Mouse (Mus musculus): ENCODE measurements around the gene Ccdc50. TPM values are rescaled to one million over a fixed set of nuclear protein-coding genes. Genes with fewer than 3 reads are reported as not detected.

Ccdc50 gene
- polyA plus RNA-seq, 2 experiments: 8.5 to 15.9 TPM

DNA sequence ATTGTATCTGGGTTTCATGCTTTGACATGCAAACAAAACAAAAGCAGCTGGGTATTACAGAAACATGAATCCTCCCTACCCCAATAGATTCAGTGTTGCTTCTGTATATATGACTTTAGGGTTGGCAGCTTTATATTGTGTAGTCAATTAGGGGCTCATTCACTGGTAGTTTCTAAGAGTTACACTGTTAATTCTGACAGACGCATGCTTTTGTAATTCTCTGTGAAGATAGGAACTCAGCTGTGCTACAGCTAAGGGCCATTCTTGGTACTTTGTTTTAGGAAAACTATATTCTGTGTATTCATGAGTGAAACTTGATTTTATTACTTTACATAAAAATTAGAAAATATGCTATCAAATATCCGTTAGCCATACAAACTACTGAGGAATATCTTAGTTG lies 65.2 kb downstream of the Ccdc50 start:
- Histone ChIP-seq H3K9me3 (ENCODE audit: control insufficient read depth, low read length) (no peaks in the 10 kb centered on the region), H3K27ac (no peak overlapping the region), H3K9ac (replicated peaks) (no peak overlapping the region), H3K27me3 (ENCODE audit: control insufficient read depth, insufficient read depth, low read length) (no peaks in the 10 kb centered on the region), H3K4me2 (ENCODE audit: low read depth) (no peak overlapping the region), H3K36me3 (replicated peaks; ENCODE audit: control insufficient read depth, insufficient read depth, low read depth) (no peaks in the 10 kb centered on the region), H3K4me1 (replicated peaks; ENCODE audit: control insufficient read depth in 2 of 2, insufficient read depth in 2 of 2, low read length in 1 of 2) (no peaks in the 10 kb centered on the region), H3K4me3 (ENCODE audit: insufficient read depth in 1 of 2, low read depth in 2 of 2, low read length in 2 of 2) (no peak overlapping the region)
- no peak for TF ChIP-seq EP300 (IDR thresholded peaks at IDR 0.05; ENCODE audit: low read depth)
- TF ChIP-seq CTCF (IDR thresholded peaks at IDR 0.05; ENCODE audit: low read depth): no peak
- ATAC-seq (ENCODE audit: insufficient read depth) (no peak), DNase-seq (ENCODE audit: low read depth in 3 of 3, low spot score in 3 of 3) (no peak)
- WGBS (ENCODE audit: insufficient replicate concordance): 60% methylated on average over 2 of the region's 2 CpGs

DNA sequence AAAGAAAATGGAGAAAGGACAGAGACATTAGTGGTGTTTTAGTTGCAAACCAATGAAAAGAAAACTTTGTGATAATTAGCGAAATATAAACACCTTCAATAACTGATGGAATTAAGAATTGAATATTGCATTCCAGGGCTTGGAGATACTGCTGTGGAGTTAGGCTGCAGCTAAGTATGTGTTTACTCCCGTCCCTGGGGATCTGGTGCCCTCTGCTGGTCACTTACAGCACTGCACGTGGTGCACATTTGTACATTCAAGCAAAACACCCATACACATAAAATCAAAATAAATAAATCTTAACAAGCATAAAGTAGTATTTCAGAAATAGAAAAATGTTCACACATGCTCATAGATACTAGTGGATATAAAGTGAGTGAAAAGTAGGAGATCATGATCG lies 68.6 kb downstream of the Ccdc50 start:
- 12% methylated on average over 4 of the region's 4 CpGs for WGBS (ENCODE audit: insufficient replicate concordance)
- H3K4me2 ChIP-seq (ENCODE audit: low read depth): no peak overlapping the region
- H3K36me3 ChIP-seq (replicated peaks; ENCODE audit: control insufficient read depth, insufficient read depth, low read depth): no peaks in the 10 kb centered on the region
- no peak overlapping the region for H3K27ac ChIP-seq
- no peak overlapping the region for H3K4me3 ChIP-seq (ENCODE audit: insufficient read depth in 1 of 2, low read depth in 2 of 2, low read length in 2 of 2)
- DNase-seq (ENCODE audit: low read depth in 3 of 3, low spot score in 3 of 3) (peak; percentile 18 to 36 (median 27)), ATAC-seq (ENCODE audit: insufficient read depth) (no peak)
- no peak overlapping the region for H3K9ac ChIP-seq (replicated peaks)
- no peaks in the 10 kb centered on the region for H3K9me3 ChIP-seq (ENCODE audit: control insufficient read depth, low read length)
- no peaks in the 10 kb centered on the region for H3K4me1 ChIP-seq (replicated peaks; ENCODE audit: control insufficient read depth in 2 of 2, insufficient read depth in 2 of 2, low read length in 1 of 2)
- TF ChIP-seq CTCF (IDR thresholded peaks at IDR 0.05; ENCODE audit: low read depth) (peak; percentile 94), EP300 (IDR thresholded peaks at IDR 0.05; ENCODE audit: low read depth) (no peak)
- H3K27me3 ChIP-seq (ENCODE audit: control insufficient read depth, insufficient read depth, low read length): no peaks in the 10 kb centered on the region

DNA sequence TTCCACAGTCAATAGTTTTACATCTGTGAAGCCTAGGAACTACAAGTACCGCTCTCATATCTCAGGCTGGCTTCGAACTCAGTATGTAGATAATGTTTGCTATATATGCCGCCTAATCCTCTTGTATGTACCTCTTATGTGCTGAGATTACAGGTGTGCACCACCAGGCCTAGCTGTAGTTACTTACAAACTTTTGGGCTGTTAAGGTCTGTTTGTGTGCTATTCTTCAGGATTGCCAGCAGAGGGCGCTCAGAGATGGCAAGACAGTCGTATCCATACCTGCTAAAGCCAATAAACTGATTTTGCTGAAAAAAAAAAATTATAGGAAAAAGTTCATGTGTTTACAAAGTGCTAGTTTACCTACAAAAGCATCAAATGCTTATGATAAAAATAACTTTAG lies 80.1 kb downstream of the Ccdc50 start:
- Histone ChIP-seq H3K27me3 (ENCODE audit: control insufficient read depth, insufficient read depth, low read length) (no peaks in the 10 kb centered on the region), H3K27ac (no peak overlapping the region), H3K4me3 (ENCODE audit: insufficient read depth in 1 of 2, low read depth in 2 of 2, low read length in 2 of 2) (no peak overlapping the region), H3K4me2 (ENCODE audit: low read depth) (no peak overlapping the region), H3K9me3 (ENCODE audit: control insufficient read depth, low read length) (no peaks in the 10 kb centered on the region), H3K36me3 (replicated peaks; ENCODE audit: control insufficient read depth, insufficient read depth, low read depth) (no peaks in the 10 kb centered on the region), H3K9ac (replicated peaks) (no peak overlapping the region), H3K4me1 (replicated peaks; ENCODE audit: control insufficient read depth in 2 of 2, insufficient read depth in 2 of 2, low read length in 1 of 2) (no peaks in the 10 kb centered on the region)
- WGBS (ENCODE audit: insufficient replicate concordance): 11% methylated on average over 5 of the region's 5 CpGs
- ATAC-seq (ENCODE audit: insufficient read depth): no peak
- TF ChIP-seq EP300 (IDR thresholded peaks at IDR 0.05; ENCODE audit: low read depth) (no peak), CTCF (IDR thresholded peaks at IDR 0.05; ENCODE audit: low read depth) (peak; percentile 67)
- DNase-seq (ENCODE audit: low read depth in 3 of 3, low spot score in 3 of 3): peak in 2 of 3 experiments; percentile 7 to 10

DNA sequence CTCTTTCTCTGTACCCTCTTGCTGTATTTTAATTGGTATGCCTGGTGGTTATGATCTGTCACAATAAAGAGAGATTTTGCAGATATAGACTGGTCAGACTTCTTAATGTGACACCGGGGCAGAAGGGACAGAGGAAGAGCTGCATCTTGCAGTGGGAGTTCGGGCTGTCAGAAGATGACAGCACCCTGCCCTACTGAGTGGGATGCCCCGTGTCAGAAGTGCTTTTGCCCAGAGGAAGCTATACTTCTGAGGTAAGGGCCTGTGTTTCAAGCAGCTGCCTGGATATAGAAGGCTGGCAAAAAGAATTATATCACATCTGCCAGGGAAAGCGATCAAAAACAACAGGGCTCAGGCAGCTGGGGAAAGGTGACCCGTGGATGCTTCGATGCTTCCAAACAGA lies 82.7 kb downstream of the Ccdc50 start:
- Histone ChIP-seq H3K36me3 (replicated peaks; ENCODE audit: control insufficient read depth, insufficient read depth, low read depth) (no peaks in the 10 kb centered on the region), H3K4me1 (replicated peaks; ENCODE audit: control insufficient read depth in 2 of 2, insufficient read depth in 2 of 2, low read length in 1 of 2) (no peaks in the 10 kb centered on the region), H3K27me3 (ENCODE audit: control insufficient read depth, insufficient read depth, low read length) (no peaks in the 10 kb centered on the region), H3K27ac (no peak overlapping the region), H3K9ac (replicated peaks) (no peak overlapping the region), H3K4me2 (ENCODE audit: low read depth) (no peak overlapping the region), H3K9me3 (ENCODE audit: control insufficient read depth, low read length) (no peaks in the 10 kb centered on the region), H3K4me3 (ENCODE audit: insufficient read depth in 1 of 2, low read depth in 2 of 2, low read length in 2 of 2) (no peak overlapping the region)
- DNase-seq (ENCODE audit: low read depth in 3 of 3, low spot score in 3 of 3) (no peak), ATAC-seq (ENCODE audit: insufficient read depth) (no peak)
- whole genome bisulfite sequencing (ENCODE audit: insufficient replicate concordance): 50% methylated on average over 6 of the region's 6 CpGs
- TF ChIP-seq EP300 (IDR thresholded peaks at IDR 0.05; ENCODE audit: low read depth) (no peak), CTCF (IDR thresholded peaks at IDR 0.05; ENCODE audit: low read depth) (no peak)

DNA sequence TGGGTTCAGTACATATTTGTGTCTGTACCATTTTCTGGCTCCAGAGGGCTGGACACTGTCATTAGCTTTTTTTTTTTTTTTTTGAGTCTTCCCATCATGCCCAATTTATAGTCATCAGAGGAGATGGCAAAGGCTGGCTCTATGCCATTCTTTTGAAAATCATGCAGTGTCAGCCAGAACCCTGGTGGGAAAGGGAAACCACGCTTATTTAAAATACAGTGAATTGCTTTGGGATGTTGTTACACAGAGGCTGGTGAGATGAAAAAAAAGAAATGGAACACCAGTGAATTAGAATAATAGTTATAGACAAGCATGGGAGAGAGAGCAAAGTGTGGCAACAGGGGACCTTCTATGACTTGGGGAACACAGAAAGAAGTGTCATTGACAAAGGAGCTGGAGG lies 95.2 kb downstream of the Ccdc50 start:
- Histone ChIP-seq H3K4me1 (replicated peaks; ENCODE audit: control insufficient read depth in 2 of 2, insufficient read depth in 2 of 2, low read length in 1 of 2) (no peaks in the 10 kb centered on the region), H3K27me3 (ENCODE audit: control insufficient read depth, insufficient read depth, low read length) (no peaks in the 10 kb centered on the region), H3K27ac (no peak overlapping the region), H3K9ac (replicated peaks) (no peak overlapping the region), H3K36me3 (replicated peaks; ENCODE audit: control insufficient read depth, insufficient read depth, low read depth) (no peaks in the 10 kb centered on the region), H3K9me3 (ENCODE audit: control insufficient read depth, low read length) (no peaks in the 10 kb centered on the region), H3K4me2 (ENCODE audit: low read depth) (no peak overlapping the region), H3K4me3 (ENCODE audit: insufficient read depth in 1 of 2, low read depth in 2 of 2, low read length in 2 of 2) (no peak overlapping the region)
- ATAC-seq (ENCODE audit: insufficient read depth) (no peak), DNase-seq (ENCODE audit: low read depth in 3 of 3, low spot score in 3 of 3) (no peak)
- TF ChIP-seq CTCF (IDR thresholded peaks at IDR 0.05; ENCODE audit: low read depth) (no peak), EP300 (IDR thresholded peaks at IDR 0.05; ENCODE audit: low read depth) (no peak)
- WGBS (ENCODE audit: insufficient replicate concordance): 51% methylated on average over 1 of the region's 1 CpGs

Other genes starting within 250 kb of the Ccdc50 start
- gene Ostn, start 81.4 kb upstream of the Ccdc50 start, polyA plus RNA-seq (2012; rRNA removed): not detected in 2 replicates
- gene Ostn, start 81.4 kb upstream of the Ccdc50 start, polyA plus RNA-seq (2014; fragmentation: Nextera tagmentation; extraction: Ambion mirVana): not detected in 2 replicates
- gene Uts2b, start 18.6 kb upstream of the Ccdc50 start, polyA plus RNA-seq (2012; rRNA removed): not detected in 2 replicates
- gene Uts2b, start 18.6 kb upstream of the Ccdc50 start, polyA plus RNA-seq (2014; fragmentation: Nextera tagmentation; extraction: Ambion mirVana): not detected in 2 replicates